Mouse (Mus musculus): Measurements from ENCODE around the gene Prrc2b.

- TF ChIP-seq CTCF (IDR thresholded peaks at IDR 0.05; ENCODE audit: control insufficient read depth, insufficient read depth, insufficient replicate concordance, low read depth, low read length) (peak; percentile 48; the same call in 1 of the 2 replicates), POLR2A (IDR thresholded peaks at IDR 0.05; ENCODE audit: control insufficient read depth, low read depth, low read length) (no peak)
Measured at GRCm38 (mm10) chr2:32134039-32134438, 16.8 kb upstream of the Prrc2b start.

Measured in testis, adult 2 months (tissue).